Mouse (Mus musculus) mouse trophoblast stem cell (cell line): ENCODE results near the gene Il4i1.

Experiments
- in situ Hi-C, 2 experiments: fragments of 300-500 bp; cut with MseI, MboI; formaldehyde crosslinking; loops; 2 replicates in 1 of 2; 3 replicates in 1 of 2; pipeline ENCODE4 v1.15.1; 2025

Gene Il4i1

GRCm38 (mm10) chr7:44818751-44819235 lies 2.6 kb downstream of the Il4i1 start:
- in situ Hi-C loops: no loop called here

GRCm38 (mm10) chr7:44819391-44819790 lies 3.2 kb downstream of the Il4i1 start:
- in situ Hi-C loops: no loop called here

- in situ Hi-C loops: no loop called here
Measured at GRCm38 (mm10) chr7:44819863-44820262, 3.7 kb downstream of the Il4i1 start.

GRCm38 (mm10) chr7:44820525-44820924 lies 4.3 kb downstream of the Il4i1 start:
- in situ Hi-C loops: no loop called here

GRCm38 (mm10) chr7:44821666-44822448 lies 5.7 kb downstream of the Il4i1 start:
- in situ Hi-C loops: no loop called here

GRCm38 (mm10) chr7:44823409-44823808 lies 7.2 kb downstream of the Il4i1 start:
- in situ Hi-C loops: no loop called here

GRCm38 (mm10) chr7:44824872-44825271 lies 8.7 kb downstream of the Il4i1 start:
- in situ Hi-C loops: no loop called here

- in situ Hi-C loops: no loop called here
Measured at GRCm38 (mm10) chr7:44826771-44827170, 10.6 kb downstream of the Il4i1 start.

GRCm38 (mm10) chr7:44828706-44829105 lies 12.5 kb downstream of the Il4i1 start:
- in situ Hi-C loops: no loop called here

GRCm38 (mm10) chr7:44832763-44833162 lies 16.6 kb downstream of the Il4i1 start:
- in situ Hi-C loops: no loop called here

GRCm38 (mm10) chr7:44835373-44836015 lies 19.3 kb downstream of the Il4i1 start:
- in situ Hi-C loops: no loop called here

- in situ Hi-C loops: no loop called here
Measured at GRCm38 (mm10) chr7:44836016-44836404, 19.8 kb downstream of the Il4i1 start.

- in situ Hi-C loops: no loop called here
Measured at GRCm38 (mm10) chr7:44836423-44837053, 20.4 kb downstream of the Il4i1 start.

GRCm38 (mm10) chr7:44838073-44838472 lies 21.9 kb downstream of the Il4i1 start:
- in situ Hi-C loops: no loop called here

GRCm38 (mm10) chr7:44839171-44839490 lies 22.9 kb downstream of the Il4i1 start:
- in situ Hi-C loops: no loop called here

- in situ Hi-C loops: no loop called here
Measured at GRCm38 (mm10) chr7:44839491-44840191, 23.5 kb downstream of the Il4i1 start.

- in situ Hi-C loops: no loop called here
Measured at GRCm38 (mm10) chr7:44840426-44840825, 24.2 kb downstream of the Il4i1 start.

GRCm38 (mm10) chr7:44841825-44842463 lies 25.8 kb downstream of the Il4i1 start:
- in situ Hi-C loops: no loop called here

GRCm38 (mm10) chr7:44845006-44845405 lies 28.8 kb downstream of the Il4i1 start:
- in situ Hi-C loops: no loop called here

- in situ Hi-C loops: no loop called here
Measured at GRCm38 (mm10) chr7:44846804-44847203, 30.6 kb downstream of the Il4i1 start.

- in situ Hi-C loops: no loop called here
Measured at GRCm38 (mm10) chr7:44847772-44848171, 31.6 kb downstream of the Il4i1 start.
